Mouse (Mus musculus) heart, embryonic 11.5 days (tissue): ENCODE measurements around the gene Chst10. TPM values are rescaled to one million over a fixed set of nuclear protein-coding genes. Genes with fewer than 3 reads are reported as not detected.

Experiments
- ATAC-seq: fragments of 200-750 bp; cut with Nextera tagmentation; replicated peaks from 2 replicates; pipeline ENCODE4 v1.8.0; 2017; ENCODE audit warnings: moderate library complexity; ENCODE audit not compliant: insufficient number of reproducible peaks, low FRiP score, low TSS enrichment
- H3K27ac ChIP-seq: fragments of 300-500 bp; sonication (generic); 2 replicates; pipeline ENCODE4 v1.5.1; 2014; ENCODE audit warnings: mild to moderate bottlenecking, low read depth, low read length
- H3K27me3 ChIP-seq: fragments of 300-500 bp; sonication (generic); 2 replicates; pipeline ENCODE4 v1.6.1; 2014; ENCODE audit warnings: mild to moderate bottlenecking, low read length, mixed read lengths; ENCODE audit not compliant: control insufficient read depth, insufficient read depth
- H3K36me3 ChIP-seq: fragments of 300-500 bp; sonication (generic); 2 replicates; pipeline ENCODE4 v1.6.1; 2014; ENCODE audit warnings: mild to moderate bottlenecking, low read length, moderate library complexity, mixed read lengths; ENCODE audit not compliant: control insufficient read depth, insufficient read depth
- H3K4me1 ChIP-seq: fragments of 300-500 bp; sonication (generic); 2 replicates; pipeline ENCODE4 v1.6.1; 2014; ENCODE audit warnings: low read length; ENCODE audit not compliant: control insufficient read depth, insufficient read depth
- H3K4me2 ChIP-seq: fragments of 300-500 bp; sonication (generic); 2 replicates; pipeline ENCODE4 v1.6.1; 2014; ENCODE audit warnings: mild to moderate bottlenecking, moderate library complexity
- H3K4me3 ChIP-seq: fragments of 300-500 bp; sonication (generic); 2 replicates; pipeline ENCODE4 v1.5.1; 2014; ENCODE audit warnings: low read depth, low read length
- H3K9ac ChIP-seq: fragments of 300-500 bp; sonication (generic); 2 replicates; pipeline ENCODE4 v1.6.1; 2014; ENCODE audit warnings: mild to moderate bottlenecking, low read depth, low read length, moderate library complexity
- H3K9me3 ChIP-seq: fragments of 300-500 bp; sonication (generic); replicated peaks from 2 replicates; pipeline ENCODE4 v1.6.1; 2016; ENCODE audit warnings: low read length; ENCODE audit not compliant: control insufficient read depth
- WGBS: fragments of 180-500 bp; shearing (Covaris S2); extraction: QIAGEN DNeasy Blood & Tissue Kit; methylation state at CpG from one replicate; pipeline ENCODE4 v1.1.7; 2014; ENCODE audit not compliant: insufficient replicate concordance; 5-methylcytosine and 5-hydroxymethylcytosine counted together
- polyA plus RNA-seq: library from polyadenylated mRNA; unstranded; fragments of >200 nt; fragmentation: Nextera tagmentation; extraction: Ambion mirVana; gene quantifications from 2 replicates; pipeline ENCODE4 v1.2.1, GENCODE M21; 2014

The Chst10 gene
- polyA plus RNA-seq, result 5.9 and 7.1 TPM in 2 replicates

DNA sequence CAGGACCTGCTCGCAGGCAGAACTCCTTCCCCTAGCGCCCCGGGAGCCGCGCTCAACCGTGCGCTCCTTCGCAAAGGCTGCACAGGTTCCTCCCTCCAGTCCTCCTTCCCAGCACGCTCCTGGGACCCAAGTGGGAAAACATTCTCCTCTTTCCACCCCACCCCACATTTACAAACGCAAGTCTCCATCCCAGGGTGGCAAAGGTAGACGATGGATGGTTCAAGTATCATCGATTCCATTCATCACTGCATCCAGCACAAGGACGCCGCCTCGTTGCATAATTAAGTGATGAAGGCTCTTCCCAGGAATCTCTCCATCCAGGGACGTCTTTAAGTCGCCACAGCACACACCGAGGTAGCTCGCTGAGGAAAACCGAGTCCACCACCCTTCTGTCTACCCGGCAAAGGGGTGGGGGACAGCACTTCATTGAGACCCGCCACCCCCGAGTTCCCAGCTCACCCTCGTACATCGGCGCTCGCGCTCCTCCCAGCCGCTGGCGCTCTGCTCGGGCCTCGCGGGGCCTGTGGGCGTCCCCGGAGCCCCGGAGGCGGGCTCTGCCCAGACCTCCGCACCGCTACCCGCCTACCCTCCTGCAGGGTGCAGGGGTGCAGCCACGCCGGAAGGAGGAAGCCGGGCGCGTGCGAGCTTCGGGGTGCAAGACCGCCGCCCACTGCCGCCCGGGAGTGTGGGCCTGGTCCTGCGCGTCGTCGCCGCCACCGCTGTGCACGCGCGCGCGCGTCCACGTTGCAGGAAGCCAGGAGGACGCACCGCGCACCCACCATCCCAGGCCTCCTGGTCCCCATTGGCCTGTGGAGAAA lies at the start of gene Chst10:
Gene Chst10 (minus strand): TSS at position 731 of the 818 bp plus-strand sequence.
- Histone ChIP-seq H3K4me2 (peak within 1 kb of the TSS; percentile 80), H3K27me3 (peaks cover 9% of the 10 kb centered on the region; the same call in 1 of the 2 replicates), H3K27ac (no peak within 1 kb of the TSS), H3K36me3 (no peaks in the 10 kb centered on the region), H3K4me1 (no peaks in the 10 kb centered on the region; the same call in 1 of the 2 replicates), H3K9ac (peak within 1 kb of the TSS; percentile 75), H3K9me3 (no peaks in the 10 kb centered on the region), H3K4me3 (peak within 1 kb of the TSS; percentile 72)
- WGBS, result under 1% methylated on average over 58 of the region's 67 CpGs
- peak; percentile 84 for ATAC-seq

DNA sequence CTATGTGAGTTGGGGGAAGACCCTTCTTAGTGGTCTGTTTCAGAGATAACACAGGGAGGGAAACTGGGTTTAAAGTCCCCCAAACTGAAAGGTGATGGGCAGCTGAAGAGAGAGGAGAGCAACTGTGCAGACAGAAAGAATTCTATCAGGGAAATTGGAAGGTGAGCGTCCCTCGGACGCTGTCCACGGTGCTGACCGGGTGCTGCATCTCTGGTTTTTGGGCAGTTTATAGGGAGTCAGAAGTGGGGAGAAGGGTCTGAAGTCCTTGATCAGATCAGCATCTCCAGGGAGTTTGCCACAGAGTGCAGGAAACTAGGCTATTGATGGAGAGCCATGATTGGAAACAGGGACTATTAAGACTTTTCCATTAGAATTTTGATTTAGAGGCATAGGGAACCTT lies 41.6 kb upstream of the Chst10 start:
- no peak for ATAC-seq
- 5% methylated on average over 5 of the region's 5 CpGs for WGBS

DNA sequence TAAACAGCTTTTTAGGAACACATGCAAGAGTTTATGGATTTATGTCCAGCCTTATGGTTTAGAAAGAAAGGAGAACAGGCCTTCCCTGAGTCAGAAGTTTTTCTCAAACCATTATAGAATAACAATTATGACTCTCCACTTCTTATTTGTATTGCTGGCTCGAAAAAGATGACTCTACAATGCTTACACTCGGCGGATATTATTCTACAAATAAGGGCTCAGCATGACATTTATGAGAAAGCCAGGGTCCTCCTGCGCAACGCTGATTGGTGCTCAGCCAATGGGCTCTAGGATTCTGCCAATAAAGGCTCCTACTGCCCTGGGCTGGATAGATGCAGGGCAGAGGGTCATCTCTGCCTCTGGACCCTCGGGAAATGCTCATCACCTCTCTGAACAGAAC lies 40.9 kb upstream of the Chst10 start, which contains the start of gene Nms:
Gene Nms (plus strand): TSS at position 301 of the 400 bp plus-strand sequence.
- 69% methylated on average over 6 of the region's 6 CpGs for whole genome bisulfite sequencing
- Histone ChIP-seq H3K4me3 (no peak within 1 kb of the TSS), H3K9ac (no peak within 1 kb of the TSS)

More for the DNA sequence above, 41.6 kb upstream of the Chst10 start:
- Histone ChIP-seq H3K9me3 (no peaks in the 10 kb centered on the region), H3K4me1 (no peaks in the 10 kb centered on the region), H3K4me2 (no peak overlapping the region), H3K27me3 (no peaks in the 10 kb centered on the region), H3K36me3 (no peaks in the 10 kb centered on the region), H3K27ac (no peak overlapping the region), H3K4me3 (no peak overlapping the region), H3K9ac (no peak overlapping the region)

DNA sequence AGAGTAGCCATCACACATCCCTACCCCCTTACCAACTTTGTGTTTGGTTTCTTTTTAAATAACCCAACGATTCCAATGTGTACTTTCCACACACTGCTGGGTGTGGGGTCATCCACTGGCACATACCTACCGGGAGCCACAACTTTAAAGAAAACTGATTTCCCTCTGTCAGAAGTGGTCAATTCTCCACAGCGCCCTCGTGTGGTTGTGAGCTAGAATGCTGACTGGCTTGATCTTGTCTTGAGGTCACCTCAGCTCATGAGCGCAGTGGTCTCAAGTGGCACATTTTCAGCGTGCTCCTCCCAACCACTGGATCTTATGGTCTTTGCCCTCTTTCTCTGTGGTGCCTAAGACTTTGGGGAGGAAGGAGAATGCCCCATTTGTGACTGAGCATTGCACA lies 38.8 kb upstream of the Chst10 start:
- Histone ChIP-seq H3K9me3 (no peaks in the 10 kb centered on the region), H3K27me3 (no peaks in the 10 kb centered on the region), H3K27ac (no peak overlapping the region), H3K36me3 (no peaks in the 10 kb centered on the region), H3K4me3 (no peak overlapping the region), H3K4me1 (no peaks in the 10 kb centered on the region), H3K9ac (no peak overlapping the region), H3K4me2 (no peak overlapping the region)
- ATAC-seq, result no peak
- WGBS, result 22% methylated on average over 6 of the region's 6 CpGs

More for the DNA sequence above, 40.9 kb upstream of the Chst10 start, which contains the start of gene Nms:
- H3K36me3 ChIP-seq, result no peaks in the 10 kb centered on the region
- no peak for ATAC-seq
- no peak within 1 kb of the TSS for H3K27ac ChIP-seq
- no peak within 1 kb of the TSS for H3K4me2 ChIP-seq
- H3K4me1 ChIP-seq, result no peaks in the 10 kb centered on the region
- no peaks in the 10 kb centered on the region for H3K27me3 ChIP-seq
- H3K9me3 ChIP-seq, result no peaks in the 10 kb centered on the region

DNA sequence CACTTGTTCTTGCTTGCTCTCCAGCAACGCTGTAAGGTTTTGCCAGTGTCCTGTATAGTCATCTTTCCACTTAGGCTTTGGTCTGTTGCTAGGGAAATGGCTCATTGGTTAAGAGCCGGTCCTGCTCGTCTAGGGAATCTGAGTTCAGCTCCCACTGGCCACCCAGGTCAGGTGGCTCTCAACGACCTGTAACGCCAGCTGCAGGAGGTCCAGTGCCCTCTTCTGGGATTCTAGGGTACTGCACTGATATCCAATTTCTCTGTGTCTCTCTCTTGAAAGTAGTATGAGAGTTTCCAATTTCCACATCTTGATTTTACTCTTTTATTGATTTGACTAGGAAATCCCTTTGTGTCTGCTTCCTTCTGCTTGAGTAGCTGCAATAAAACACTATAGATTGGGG lies 36.7 kb upstream of the Chst10 start:
- WGBS, result 34% methylated on average over 5 of the region's 5 CpGs
- no peak for ATAC-seq

DNA sequence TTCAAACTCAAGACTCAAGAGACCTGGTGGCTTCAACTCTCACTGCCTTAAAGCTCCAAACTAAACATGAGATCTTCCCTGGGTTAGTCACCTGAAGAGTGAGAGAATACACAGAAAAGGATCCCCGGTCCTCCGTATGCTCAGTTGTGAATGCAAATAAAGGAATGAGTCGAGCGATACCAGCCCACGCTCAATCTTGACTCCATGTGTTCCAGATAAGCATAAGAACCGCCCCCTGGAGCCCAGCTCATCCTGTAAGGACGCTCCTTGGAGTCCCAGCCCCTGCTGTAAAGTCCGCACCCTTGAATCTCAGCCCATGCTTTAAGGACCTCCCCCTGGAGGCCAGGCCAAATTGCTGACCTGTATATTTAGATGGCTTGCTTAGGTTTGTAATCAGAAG lies 32.8 kb upstream of the Chst10 start:
- Histone ChIP-seq H3K9me3 (no peaks in the 10 kb centered on the region), H3K4me3 (no peak overlapping the region), H3K27me3 (no peaks in the 10 kb centered on the region), H3K36me3 (no peaks in the 10 kb centered on the region), H3K9ac (no peak overlapping the region), H3K4me1 (no peaks in the 10 kb centered on the region), H3K4me2 (no peak overlapping the region), H3K27ac (no peak overlapping the region)
- no peak for ATAC-seq
- WGBS, result 52% methylated on average over 8 of the region's 8 CpGs

More for the DNA sequence above, 36.7 kb upstream of the Chst10 start:
- Histone ChIP-seq H3K27me3 (no peaks in the 10 kb centered on the region), H3K4me2 (no peak overlapping the region), H3K36me3 (no peaks in the 10 kb centered on the region), H3K9ac (no peak overlapping the region), H3K27ac (no peak overlapping the region), H3K9me3 (no peaks in the 10 kb centered on the region), H3K4me3 (no peak overlapping the region), H3K4me1 (no peaks in the 10 kb centered on the region)

DNA sequence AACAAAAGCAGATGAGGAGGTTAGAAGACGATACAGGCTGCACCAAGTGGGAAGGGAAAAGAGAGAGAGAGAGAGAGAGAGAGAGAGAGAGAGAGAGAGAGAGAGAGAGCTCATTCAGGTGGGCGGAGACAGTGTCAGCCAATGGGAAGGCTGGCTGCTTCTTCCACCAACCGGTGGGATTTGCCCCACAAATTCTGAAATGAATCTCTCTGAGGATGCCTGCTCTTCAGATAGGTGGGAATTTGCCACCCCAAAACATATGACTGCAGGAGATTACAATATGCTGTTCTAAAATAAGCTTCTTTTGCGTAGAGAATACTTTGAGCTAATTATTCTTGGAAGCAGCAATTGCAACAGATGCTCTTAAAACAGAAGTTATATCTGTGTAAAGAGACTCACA lies 31.5 kb upstream of the Chst10 start:
- H3K4me3 ChIP-seq, result no peak overlapping the region
- WGBS, result 68% methylated on average over 4 of the region's 4 CpGs
- no peaks in the 10 kb centered on the region for H3K27me3 ChIP-seq
- H3K9me3 ChIP-seq, result no peaks in the 10 kb centered on the region
- ATAC-seq, result no peak
- no peaks in the 10 kb centered on the region for H3K4me1 ChIP-seq
- H3K27ac ChIP-seq, result no peak overlapping the region
- no peak overlapping the region for H3K9ac ChIP-seq
- no peaks in the 10 kb centered on the region for H3K36me3 ChIP-seq
- H3K4me2 ChIP-seq, result no peak overlapping the region

DNA sequence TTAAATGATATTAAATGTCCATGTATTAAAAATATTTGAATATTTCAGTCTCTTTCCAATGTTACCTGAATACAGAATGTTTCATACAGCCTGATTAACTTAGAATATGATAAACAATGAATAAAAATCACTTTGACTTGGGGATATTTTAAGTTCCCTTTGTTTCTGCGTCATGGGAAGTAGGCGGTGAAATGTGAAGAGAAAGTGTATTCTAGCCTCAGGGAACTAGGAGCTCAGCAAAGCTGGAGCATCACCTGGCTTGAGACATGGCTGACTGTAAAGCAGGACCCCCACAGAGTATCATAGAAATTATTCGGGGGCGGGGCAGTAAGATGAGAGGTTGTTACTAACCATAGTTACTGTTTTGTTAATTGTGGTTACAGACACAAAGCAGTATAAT lies 31.0 kb upstream of the Chst10 start:
- H3K4me3 ChIP-seq, result no peak overlapping the region
- no peak for ATAC-seq

DNA sequence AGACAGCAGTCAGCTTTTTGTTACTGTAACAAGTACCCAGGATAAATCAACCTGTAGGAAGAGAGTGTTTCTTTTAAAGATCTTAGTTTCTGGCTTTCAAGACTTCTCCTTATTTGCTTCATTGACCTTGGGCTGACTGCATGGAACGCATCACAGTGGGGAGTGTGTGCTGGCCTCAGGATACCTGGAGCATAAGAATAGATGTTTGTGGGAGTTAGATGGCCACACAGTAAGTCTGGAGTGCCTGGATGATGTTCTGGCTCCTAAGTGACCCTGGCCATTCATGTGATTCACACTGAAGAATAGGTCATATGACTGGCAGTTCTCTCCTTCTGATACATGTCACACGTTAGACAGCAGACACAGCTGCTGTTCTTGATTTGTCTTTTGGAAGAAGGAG lies 6.0 kb upstream of the Chst10 start:
- Histone ChIP-seq H3K4me2 (no peak overlapping the region), H3K27ac (no peak overlapping the region), H3K27me3 (no peaks in the 10 kb centered on the region), H3K4me1 (no peaks in the 10 kb centered on the region), H3K9me3 (no peaks in the 10 kb centered on the region), H3K4me3 (no peak overlapping the region), H3K9ac (no peak overlapping the region), H3K36me3 (no peaks in the 10 kb centered on the region)
- 63% methylated on average over 2 of the region's 2 CpGs for WGBS
- ATAC-seq, result no peak

More for the DNA sequence above, 31.0 kb upstream of the Chst10 start:
- H3K36me3 ChIP-seq, result no peaks in the 10 kb centered on the region
- H3K27me3 ChIP-seq, result no peaks in the 10 kb centered on the region
- no peak overlapping the region for H3K4me2 ChIP-seq
- 79% methylated on average over 4 of the region's 4 CpGs for WGBS
- no peak overlapping the region for H3K9ac ChIP-seq
- H3K9me3 ChIP-seq, result no peaks in the 10 kb centered on the region
- no peak overlapping the region for H3K27ac ChIP-seq
- no peaks in the 10 kb centered on the region for H3K4me1 ChIP-seq
